10 mouse cellular contexts compared by ENCODE assay signal in genomic region chr6:136520361-136520760, GRCm38 (mm10). TPM values are rescaled to one million over a fixed set of nuclear protein-coding genes. Genes with fewer than 3 reads are reported as not detected.
DNase-seq lines count a peak whose midpoint lies in the region; ATAC-seq and TF ChIP-seq lines count a peak whose summit lies in the region.
"Had no signal": no experiment of that assay in that cellular context is flagged by ENCODE, and none has a peak within 500 bp of the region (broad histone marks: within the 10 kb centered on the region; RNA-seq: fewer than 3 reads in every experiment).

No protein-coding gene starts in this region.

- no peak for ATAC-seq in megakaryocyte, adult 5-6 weeks (ENCODE audit: poor library complexity, severe bottlenecking)
- ATAC-seq in liver, embryonic 12.5 days = no peak
- no peak for ATAC-seq in stomach, embryonic 16.5 days (ENCODE audit: insufficient read depth, low FRiP score)

- no peak overlapping the region for H3K9ac ChIP-seq in heart, adult 2 months (ENCODE audit: low read depth, low read length)
- H3K9ac ChIP-seq in liver, embryonic 12.5 days = peak overlapping the region; percentile 64
- no peak overlapping the region for H3K9ac ChIP-seq in stomach, embryonic 16.5 days (ENCODE audit: low read length)

- no peak for TF ChIP-seq EP300 in heart, adult 2 months (IDR thresholded peaks at IDR 0.05; ENCODE audit: insufficient read depth, low read depth, low read length)

- peak overlapping the region; percentile 66 for H3K4me2 ChIP-seq in liver, embryonic 12.5 days
- peak overlapping the region; percentile 42 for H3K4me2 ChIP-seq in stomach, embryonic 16.5 days (ENCODE audit: low read depth, low read length)

- DNase-seq in heart, adult 2 months = no peak
- no peak for DNase-seq in heart, adult 8-10 months (ENCODE audit: low spot score)
- DNase-seq in right cerebral cortex, postnatal 14 days = no peak
- no peak for DNase-seq in urinary bladder, adult 18-20 months (ENCODE audit: low spot score in 2 of 2)
- DNase-seq: adrenal gland, adult 2 months; retina, postnatal 1 day had no signal

- no peak overlapping the region for H3K27ac ChIP-seq in heart, adult 2 months
- H3K27ac ChIP-seq in liver, embryonic 12.5 days = no peak overlapping the region
- no peak overlapping the region for H3K27ac ChIP-seq in stomach, embryonic 16.5 days (ENCODE audit: low read length)

- 57% methylated on average over 2 of the region's 2 CpGs for WGBS in heart, adult 2 months
- 56% methylated on average over 2 of the region's 2 CpGs for WGBS in liver, embryonic 12.5 days (ENCODE audit: insufficient replicate concordance)
- WGBS in stomach, embryonic 16.5 days = 63% methylated on average over 2 of the region's 2 CpGs

- no peak for TF ChIP-seq POLR2A in heart, adult 2 months (IDR thresholded peaks at IDR 0.05; ENCODE audit: insufficient read depth, low read depth, low read length)

- peaks cover 3% of the 10 kb centered on the region for H3K79me2 ChIP-seq in heart, adult 2 months (replicated peaks; ENCODE audit: control insufficient read depth, insufficient read depth, low read length)

- no peaks in the 10 kb centered on the region for H3K9me3 ChIP-seq in megakaryocyte, embryonic 14.5 days
- no peaks in the 10 kb centered on the region for H3K9me3 ChIP-seq in liver, embryonic 12.5 days (replicated peaks)
- peaks cover 8% of the 10 kb centered on the region; the same call in 1 of the 2 replicates for H3K9me3 ChIP-seq in stomach, embryonic 16.5 days (replicated peaks; ENCODE audit: control insufficient read depth, low read length)

- H3K36me3 ChIP-seq in heart, adult 2 months (ENCODE audit: control insufficient read depth, insufficient read depth, low read length) = peaks cover 11% of the 10 kb centered on the region
- peaks cover 27% of the 10 kb centered on the region for H3K36me3 ChIP-seq in megakaryocyte, embryonic 14.5 days (replicated peaks; ENCODE audit: low read length)
- H3K36me3 ChIP-seq in liver, embryonic 12.5 days = peaks cover 36% of the 10 kb centered on the region
- H3K36me3 ChIP-seq in stomach, embryonic 16.5 days (ENCODE audit: control insufficient read depth, insufficient read depth, low read length) = peaks cover 26% of the 10 kb centered on the region

- peak overlapping the region; percentile 75 for H3K4me3 ChIP-seq in heart, adult 2 months
- peak overlapping the region; percentile 96 for H3K4me3 ChIP-seq in megakaryocyte, embryonic 14.5 days (replicated peaks)
- H3K4me3 ChIP-seq in liver, embryonic 12.5 days = peak overlapping the region; percentile 48
- H3K4me3 ChIP-seq in stomach, embryonic 16.5 days (replicated peaks; ENCODE audit: low read length) = no peak overlapping the region; the same call in 1 of the 2 replicates

- intact Hi-C loops in heart, adult 2 months (cut with DNase I) = no loop called here

- H3K4me1 ChIP-seq in heart, adult 2 months (ENCODE audit: control insufficient read depth, insufficient read depth, low read length) = peaks cover 8% of the 10 kb centered on the region
- peaks cover 48% of the 10 kb centered on the region for H3K4me1 ChIP-seq in megakaryocyte, embryonic 14.5 days
- peaks cover 47% of the 10 kb centered on the region for H3K4me1 ChIP-seq in liver, embryonic 12.5 days
- H3K4me1 ChIP-seq in stomach, embryonic 16.5 days (ENCODE audit: control insufficient read depth, insufficient read depth, low read length) = no peaks in the 10 kb centered on the region

- no peaks in the 10 kb centered on the region for H3K27me3 ChIP-seq in heart, adult 2 months (ENCODE audit: control insufficient read depth, insufficient read depth, low read length)
- no peaks in the 10 kb centered on the region for H3K27me3 ChIP-seq in megakaryocyte, embryonic 14.5 days (replicated peaks)
- no peaks in the 10 kb centered on the region for H3K27me3 ChIP-seq in liver, embryonic 12.5 days (replicated peaks)
- H3K27me3 ChIP-seq in stomach, embryonic 16.5 days (ENCODE audit: control insufficient read depth, insufficient read depth, low read length) = no peaks in the 10 kb centered on the region

- no peak for TF ChIP-seq CTCF in heart, adult 2 months (IDR thresholded peaks at IDR 0.05)

RNA-seq across cellular contexts. Expression of gene Atf7ip, which starts 14.4 kb away (rescaled TPM):
- total RNA-seq in heart, adult 2 months (2021) = 10 to 100 TPM; 73.1 to 88.0 TPM
- polyA plus RNA-seq in heart, adult 2 months (2012; rRNA removed) = 21.4 and 31.7 TPM in 2 replicates
- 10 to 100 TPM; 68.3 to 94.1 (median 76.8) TPM for total RNA-seq in heart, adult 8-10 months (2022)
- polyA plus RNA-seq in megakaryocyte, embryonic 14.5 days (2012; ENCODE audit: insufficient read depth, low replicate concordance) = 4.6 and 12.1 TPM in 2 replicates
- 101 and 129 TPM in 2 replicates for total RNA-seq in megakaryocyte, adult 5-6 weeks (2015)
- total RNA-seq in megakaryocyte, adult 5-6 weeks (2017) = 80.1 and 84.8 TPM in 2 replicates
- 23.2 and 24.8 TPM in 2 replicates for polyA plus RNA-seq in liver, embryonic 12.5 days (2016; fragmentation: Nextera tagmentation; extraction: Ambion mirVana)
- polyA plus RNA-seq in stomach, embryonic 16.5 days (2015; fragmentation: Nextera tagmentation; extraction: Ambion mirVana) = 30.0 and 34.0 TPM in 2 replicates
